Mouse (Mus musculus) thymus, adult 2 months (tissue): Measurements from ENCODE around the gene Nxt1.

ENCODE experiments used
- CTCF ChIP-seq: fragments of 200-500 bp; IDR thresholded peaks from 2 replicates; pipeline ENCODE4 v1.5.1; 2012; ENCODE audit warnings: mild to moderate bottlenecking, control low read depth, low read length, moderate library complexity, borderline replicate concordance; ENCODE audit not compliant: control insufficient read depth, poor library complexity, insufficient read depth; ENCODE audit errors: extremely low read depth
- POLR2A ChIP-seq: fragments of 200-500 bp; IDR thresholded peaks from 2 replicates; pipeline ENCODE4 v1.6.1; 2012; ENCODE audit warnings: mild to moderate bottlenecking, low read length, control low read depth, moderate library complexity; ENCODE audit not compliant: control insufficient read depth, poor library complexity, insufficient read depth; ENCODE audit errors: extremely low read depth

- TF ChIP-seq CTCF (no peak), POLR2A (no peak)
These were observed 5.4 kb downstream of the Nxt1 start for GRCm38 (mm10) chr2:148677801-148678200.
